Mouse (Mus musculus) embryo, embryonic 10.5 days (tissue): ENCODE results near the gene Emp2.

Source experiments
- DNase-seq: peaks from one replicate; pipeline ENCODE4 v3.0.0-alpha.2; 2015; ENCODE audit warnings: low spot score

Emp2 gene

DNA sequence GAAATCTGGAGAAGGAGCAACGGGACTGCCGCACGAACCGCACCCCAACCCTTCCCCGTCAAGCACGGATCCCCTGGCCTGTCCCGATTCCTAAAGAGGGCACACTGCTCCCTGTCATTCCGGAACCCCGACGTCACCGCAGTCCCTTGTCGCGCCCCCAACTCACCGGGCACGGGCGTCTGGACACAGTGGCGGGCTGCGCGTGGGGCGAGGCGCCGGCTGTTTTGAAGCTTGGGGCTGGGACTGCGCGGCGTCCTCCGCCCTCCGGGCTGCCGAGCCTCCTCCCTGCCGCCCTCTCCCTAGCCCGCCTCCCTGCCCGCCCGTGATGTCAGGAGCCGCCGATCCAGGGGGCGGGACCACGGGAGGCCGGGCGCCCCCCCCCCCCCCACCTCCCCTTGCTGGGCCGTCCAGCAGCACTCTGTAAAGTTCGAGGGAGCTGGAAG is at the start of gene Emp2:
Emp2 (minus strand) TSS at position 323 of the 443 bp plus-strand sequence.
- peak; percentile 64 for DNase-seq

DNA sequence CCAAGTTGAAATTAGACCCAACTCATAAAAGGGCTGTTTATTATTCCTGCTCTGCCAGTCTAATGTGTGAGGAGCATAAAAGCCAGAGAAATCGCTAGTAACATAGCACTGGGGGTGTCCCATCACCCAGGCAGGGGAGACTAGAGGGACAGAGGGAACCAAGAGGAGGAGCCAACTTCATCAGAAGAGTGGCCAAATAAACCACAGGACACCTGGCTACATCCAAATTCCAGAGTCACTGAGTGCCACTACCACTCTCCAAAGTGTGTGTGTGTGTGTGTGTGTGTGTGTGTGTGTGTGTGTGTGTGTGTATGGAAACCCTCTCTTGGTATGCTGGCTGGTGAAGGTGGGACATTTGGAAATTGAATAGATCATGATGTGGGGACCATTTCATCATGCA is 49.3 kb upstream of the Emp2 start:
- no peak for DNase-seq

DNA sequence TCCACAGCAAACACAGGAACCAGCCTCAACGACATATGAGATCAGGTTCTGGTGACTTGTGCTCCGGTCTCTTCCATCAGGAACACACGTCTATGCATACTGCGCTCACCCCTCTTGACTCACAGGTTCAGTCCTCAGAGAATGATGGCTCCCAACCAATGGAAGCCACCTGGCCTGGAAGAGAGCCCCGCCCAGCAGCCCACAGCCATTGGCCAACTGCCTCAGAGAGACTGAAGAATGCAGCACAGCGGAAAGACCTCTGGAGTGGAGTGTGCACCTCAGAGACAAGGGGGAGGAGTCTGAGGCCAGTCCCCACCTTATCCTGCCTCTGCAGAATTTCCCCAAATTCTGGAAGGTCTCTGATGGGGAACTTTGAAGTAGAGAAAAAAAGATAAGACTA is 45.5 kb upstream of the Emp2 start:
- no peak for DNase-seq

DNA sequence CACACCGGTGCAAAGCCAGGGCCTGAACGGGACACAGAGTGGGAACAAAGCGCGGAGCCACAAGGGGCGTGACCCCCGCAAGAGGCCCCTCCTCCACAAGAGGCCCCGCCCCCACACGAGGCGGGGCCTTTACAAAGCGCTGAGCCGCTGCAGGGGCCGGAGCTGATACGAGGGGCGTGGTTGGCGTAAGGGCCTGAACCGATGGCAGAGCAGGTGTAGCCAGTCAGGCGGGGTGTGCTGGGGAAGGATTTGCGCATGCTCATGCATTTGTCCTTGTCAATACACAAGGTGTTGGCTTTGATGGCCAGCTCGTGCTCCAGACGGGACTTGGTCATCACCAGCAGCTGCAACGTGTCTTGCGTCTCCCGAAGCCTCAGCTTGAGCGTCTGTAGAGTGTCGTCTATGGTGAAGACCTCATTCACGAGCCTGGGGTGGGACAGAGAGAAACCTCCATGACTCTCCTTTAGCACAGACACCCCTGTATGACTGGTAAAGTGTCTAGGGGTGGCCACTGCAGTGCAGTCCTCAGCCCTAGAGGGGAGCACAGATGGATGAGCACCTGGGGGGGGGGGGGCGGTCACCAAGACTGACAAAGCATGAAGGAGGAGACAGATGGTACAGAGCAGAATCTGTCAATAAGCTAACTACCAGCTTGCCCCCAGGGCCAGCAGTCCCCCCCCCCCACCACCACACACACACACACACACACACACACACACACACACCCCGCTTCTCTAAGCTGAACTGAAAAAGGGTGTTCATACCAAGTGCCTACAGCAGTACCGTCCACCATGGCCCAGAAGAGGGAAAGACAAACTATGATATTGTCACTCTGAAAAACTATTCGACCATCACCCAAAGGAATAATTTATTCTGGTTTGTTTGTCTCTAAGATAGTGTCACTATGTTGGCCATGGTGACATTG is 44.5 kb upstream of the Emp2 start:
- peak; percentile 91 for DNase-seq

DNA sequence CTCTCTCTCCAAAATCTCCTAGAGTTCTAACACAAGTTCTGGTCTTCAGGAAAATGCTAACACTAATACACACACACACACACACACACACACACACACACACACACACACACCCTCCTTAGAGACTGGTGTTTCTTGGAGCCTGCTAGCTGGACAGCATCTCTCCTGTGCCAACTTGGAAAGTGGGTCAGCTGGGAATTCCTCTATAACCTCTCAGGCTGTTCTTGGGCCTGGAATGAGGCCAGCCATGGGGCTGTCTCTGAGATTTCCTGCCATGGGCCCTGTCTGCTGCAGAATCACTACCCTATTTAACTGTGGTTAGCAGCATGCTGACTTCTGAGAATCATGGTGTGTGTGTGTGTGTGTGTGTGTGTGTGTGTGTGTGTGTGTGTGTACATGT is 41.2 kb upstream of the Emp2 start:
- DNase-seq = no peak

DNA sequence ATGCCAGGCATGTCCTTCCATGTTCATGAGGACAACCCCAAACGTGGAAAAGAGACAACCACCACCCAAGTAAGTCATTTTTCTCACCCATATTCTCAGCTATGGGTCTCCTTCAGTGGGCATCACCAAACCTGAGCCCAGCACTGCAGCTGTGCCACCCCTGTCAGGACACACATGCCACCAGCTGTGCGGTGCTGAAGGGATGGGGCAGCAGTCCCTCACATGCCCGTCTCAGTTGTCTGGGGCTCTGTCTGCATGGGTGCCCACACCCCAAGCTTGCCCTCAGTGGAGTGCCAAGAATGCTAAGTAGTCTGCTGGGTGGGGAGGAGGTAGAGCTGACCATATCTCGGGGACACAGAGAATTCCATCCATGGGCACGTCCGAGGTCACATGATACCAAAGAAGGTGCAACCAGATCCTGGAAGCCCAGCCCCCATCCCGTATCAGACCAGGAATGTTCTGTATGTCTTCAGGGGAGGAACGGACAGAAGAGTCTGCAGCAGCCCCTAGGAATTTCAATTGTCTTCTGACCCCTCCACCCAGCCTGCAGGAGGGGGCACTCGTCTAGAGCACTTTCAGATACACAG is 37.4 kb upstream of the Emp2 start:
- DNase-seq = no peak

DNA sequence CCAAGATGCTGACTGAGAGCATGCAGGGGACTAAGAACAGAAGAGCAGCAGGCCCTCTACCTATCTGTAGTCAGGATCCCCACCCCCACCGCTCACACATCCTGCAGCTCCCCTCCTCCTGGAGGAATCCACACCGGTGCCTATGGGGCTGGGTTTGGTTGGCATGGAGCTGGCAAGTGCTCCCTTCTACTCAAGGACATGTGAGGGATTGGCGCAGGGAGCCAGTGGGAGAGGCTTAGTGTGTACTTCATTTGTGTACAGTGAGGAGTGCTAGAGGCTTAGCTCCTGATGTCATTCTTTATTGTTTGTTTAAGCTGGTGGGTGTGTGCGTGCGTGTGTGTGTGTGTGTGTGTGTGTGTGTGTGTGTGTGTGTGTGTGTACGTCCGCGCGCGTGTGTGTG is 36.1 kb upstream of the Emp2 start:
- DNase-seq = no peak

DNA sequence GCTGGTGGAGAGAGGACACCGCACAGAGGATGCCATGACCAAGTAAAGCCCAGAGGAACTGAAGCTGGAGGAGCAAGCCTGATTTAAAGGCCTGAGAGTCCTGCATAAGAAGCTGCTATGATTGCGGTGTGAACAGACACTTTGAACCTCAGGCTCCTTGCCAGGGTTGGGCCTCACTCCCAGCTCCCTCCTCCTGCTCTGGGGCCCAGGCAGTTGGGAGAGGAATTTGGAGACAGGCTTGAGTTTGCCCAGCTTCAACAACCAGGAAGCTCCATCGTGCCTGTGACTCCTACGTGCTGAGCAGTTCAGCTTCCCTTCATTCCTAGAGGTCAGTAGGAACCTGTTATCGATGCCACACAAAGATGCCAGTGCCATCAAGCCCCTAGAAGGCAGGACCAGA is 35.7 kb upstream of the Emp2 start:
- DNase-seq = no peak

DNA sequence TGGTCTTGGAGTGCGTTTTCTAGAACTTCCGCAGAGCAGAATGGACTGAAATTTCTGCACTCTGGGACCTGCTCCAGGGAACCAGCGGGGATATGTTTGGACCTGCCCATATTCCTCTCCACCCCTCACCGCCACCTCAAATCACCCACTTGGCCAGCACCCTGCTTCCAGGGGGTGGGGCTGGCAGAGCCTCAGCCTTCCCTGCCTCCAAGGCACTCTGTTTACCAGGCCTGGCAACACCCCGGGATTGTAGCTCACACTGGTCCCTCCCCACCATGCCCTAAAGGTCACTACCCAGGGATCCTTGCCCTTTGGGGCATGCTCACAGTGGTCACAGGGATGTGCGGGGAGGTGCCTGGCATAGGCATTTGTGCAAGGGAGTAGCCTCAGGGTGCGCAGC is 33.8 kb upstream of the Emp2 start:
- DNase-seq = no peak

DNA sequence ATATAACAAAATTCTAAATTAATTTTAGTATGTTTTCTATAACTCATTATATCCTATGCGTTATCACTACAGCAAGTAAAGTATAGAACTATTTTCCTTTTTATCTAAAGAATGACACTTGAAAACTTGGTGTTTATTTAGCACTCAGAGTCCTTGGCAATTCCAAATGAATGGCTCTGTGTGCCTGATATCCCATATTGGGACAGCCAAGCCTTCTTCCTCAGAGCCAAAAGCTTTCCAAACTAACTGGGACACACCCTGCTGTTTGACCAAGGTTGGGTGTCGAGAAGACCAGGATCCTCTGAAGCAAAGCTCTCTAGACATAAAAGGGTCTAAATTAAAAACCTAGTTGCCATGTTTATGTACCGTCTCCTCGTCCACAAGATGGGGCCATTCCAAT is 27.3 kb upstream of the Emp2 start:
- no peak for DNase-seq

DNA sequence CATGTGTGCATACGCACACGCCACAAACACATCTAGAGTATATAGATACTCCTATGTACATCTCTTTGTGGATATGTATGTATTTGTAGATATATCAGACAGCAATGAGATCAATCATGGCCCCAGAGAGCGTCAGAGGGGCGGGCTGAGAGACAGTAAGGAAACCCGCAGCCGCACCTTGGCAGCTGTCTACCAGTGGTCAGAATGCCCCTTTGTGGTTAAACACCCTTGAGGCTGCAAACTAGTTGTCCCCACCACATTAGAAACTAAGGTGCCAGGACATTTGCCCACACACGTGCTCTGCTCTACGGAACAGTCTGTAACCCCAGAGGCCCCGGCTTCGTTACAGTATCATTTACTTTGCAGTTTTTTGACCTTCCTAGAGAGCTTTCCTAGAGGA is 26.2 kb upstream of the Emp2 start:
- DNase-seq = no peak

DNA sequence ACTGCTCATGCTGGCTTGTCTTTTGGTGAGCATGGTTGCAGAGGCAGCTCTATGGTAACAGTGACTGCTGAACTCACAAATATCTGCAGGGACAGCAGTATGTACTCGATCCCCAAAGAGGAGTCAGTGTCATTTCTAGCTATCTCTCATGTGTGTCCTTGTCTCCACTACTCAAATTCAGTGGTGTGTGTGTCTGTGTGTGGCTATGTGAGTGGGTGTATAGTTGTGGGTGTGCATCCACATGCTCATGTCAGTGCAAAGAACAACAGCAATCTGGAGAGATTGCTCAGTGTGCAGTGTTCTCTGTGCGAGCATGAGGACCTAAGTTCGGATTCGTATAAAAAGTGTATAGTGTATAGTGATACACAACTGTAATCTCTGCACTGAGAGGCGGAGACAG is 24.8 kb upstream of the Emp2 start:
- no peak for DNase-seq

DNA sequence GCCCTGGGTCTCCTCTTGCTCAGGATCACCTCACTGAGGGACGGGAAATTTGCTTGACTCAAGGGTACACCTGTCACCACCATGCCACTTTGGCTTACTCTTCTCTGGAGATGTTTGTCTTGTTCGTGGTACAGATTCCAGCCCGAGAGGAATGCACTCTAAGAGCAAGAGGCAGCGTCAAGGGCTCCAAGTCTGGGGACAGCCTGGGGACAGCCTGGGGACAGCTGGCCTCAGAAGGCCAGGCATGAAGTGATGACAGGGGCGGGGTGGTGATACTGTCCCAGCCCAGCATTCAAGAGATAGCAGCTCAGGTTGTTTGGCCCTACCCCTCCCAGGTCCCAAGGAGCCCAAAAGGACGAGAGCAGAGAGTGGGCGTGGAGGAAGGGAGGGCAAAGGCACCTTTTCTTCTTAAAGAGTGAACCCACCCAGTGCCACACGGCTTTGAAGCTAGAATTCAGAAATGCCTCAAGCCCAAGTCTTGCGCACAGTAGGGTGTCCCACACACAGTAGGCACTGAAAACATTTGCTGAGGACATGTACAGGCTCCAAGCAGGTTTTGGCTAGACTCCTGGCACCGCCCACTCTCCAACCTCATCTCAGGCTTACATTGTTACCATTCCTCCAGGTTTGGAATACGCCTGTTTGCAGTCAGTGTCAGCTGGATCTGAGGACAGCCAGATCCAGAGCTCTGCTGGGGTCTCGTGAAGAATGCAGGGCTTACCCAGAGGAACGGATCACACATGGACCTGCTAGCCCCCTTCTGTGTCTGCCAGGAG is 23.8 kb upstream of the Emp2 start:
- DNase-seq = no peak

DNA sequence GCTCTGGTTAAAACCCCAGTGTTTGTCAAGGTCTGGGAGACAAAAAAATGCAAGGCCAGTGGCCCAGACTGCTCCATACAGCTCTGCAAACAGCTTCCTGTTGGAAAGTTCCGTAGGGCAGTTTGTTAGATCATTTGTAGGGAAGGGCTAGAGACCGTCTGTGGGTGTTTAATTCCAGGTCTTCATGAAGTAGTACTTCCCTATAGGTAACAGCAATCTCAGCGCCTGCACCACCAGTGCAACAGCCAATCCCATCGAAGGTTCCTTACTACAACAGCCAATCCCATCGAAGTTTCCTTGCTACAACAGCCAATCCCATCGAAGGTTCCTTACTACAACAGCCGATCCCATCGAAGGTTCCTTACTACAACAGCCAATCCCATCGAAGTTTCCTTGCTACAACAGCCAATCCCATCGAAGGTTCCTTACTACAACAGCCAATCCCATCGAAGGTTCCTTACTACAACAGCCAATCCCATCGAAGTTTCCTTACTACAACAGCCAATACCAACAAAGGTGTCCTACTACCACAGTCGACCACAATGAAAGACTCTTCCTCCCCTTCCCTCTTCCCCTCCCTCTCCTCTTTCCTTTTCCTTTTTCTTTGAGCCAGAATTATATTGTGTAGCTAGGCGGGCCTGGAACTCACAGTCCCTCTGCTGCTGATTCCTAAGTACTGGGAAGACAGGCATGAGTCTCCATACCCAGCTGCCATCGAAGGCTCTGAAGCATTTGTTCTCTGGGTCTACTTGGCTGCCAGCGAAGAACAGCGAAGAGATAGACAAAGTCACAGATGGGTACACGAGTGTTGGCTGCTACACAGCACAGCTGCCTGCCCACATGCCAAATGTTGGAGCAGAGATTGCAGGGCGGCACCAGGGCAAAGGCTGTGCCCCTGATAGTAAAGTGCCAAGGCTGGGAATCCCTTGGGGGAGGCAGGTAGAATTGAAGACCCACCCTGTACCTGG is 23.0 kb upstream of the Emp2 start:
- no peak for DNase-seq

DNA sequence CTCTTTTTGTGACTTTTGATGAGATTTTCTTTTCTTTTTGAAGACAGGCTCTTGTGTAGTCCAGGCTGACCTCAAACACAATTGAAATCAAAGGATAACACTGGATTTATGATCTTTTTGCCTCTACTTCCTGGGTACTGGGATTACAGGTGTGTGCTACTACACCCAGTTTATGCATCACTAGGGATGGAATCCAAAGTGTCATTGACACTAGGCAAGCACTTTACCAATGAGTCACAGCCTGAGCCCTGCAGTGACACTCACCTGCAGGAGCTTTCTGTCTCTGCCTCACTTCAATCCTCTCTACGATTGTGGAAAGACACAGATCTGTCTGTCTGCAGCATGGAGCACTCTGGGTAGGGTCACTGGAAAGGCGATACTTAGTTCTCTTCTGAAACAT is 22.2 kb upstream of the Emp2 start:
- no peak for DNase-seq

DNA sequence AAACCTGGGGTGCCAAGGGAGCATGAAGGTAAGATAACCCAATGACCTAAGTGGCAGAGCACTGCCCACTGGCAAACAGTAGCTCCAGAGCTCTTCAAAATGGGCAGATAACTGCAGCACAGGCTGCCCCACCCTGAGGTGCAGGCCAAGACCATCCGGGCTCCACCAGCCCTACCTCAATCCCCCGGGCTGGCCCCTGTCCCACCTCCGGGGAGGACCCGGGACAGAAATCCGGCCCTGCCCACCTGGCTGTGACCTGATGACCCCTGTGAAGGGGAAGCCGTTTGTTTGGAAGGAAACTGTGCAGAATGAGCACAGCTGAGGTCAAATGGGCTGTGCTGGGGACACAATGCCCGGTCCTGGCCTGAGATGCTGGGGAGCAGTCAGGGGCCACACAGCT is 19.0 kb upstream of the Emp2 start:
- no peak for DNase-seq

DNA sequence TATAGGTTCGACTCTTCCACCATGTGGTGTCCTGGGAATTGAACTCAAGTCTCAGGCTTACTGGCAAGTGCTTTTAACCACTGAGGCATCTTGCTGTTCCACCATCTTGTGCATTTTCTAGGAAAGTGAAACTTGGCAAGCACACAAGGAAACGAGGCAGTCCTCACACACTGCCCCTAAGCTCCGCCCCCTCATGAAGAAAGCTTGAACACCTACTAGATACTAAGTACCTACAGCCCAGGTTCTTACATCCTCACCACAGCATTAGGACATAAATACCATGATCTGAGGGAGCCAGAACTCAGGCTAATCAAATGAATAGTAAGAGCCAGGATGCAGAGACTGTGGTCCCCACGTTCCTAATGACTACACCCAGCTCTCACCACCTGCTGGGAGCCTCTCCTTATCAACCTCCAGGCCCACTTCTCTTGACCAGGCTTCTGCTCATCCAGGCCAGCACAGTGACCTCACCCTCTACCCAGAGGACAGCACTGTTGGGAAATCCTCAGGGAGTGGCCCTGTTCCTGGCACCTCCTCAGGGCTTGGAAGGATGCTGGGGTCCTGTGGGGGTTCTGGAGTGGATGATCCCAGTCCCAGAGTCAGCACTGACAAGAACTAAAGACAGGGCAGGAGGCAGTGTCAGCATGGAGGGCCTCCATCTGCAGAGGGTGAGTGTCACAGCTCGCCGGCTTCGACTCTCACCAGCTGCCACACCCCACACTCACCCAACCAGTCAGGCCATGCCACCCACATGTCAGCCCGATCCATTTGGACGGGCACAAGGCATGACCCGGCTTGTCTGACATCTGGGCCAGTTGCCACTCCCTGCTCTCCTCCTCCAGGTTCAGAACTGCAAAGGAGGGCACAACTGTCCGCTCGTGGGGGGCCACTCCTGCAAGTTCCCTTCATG is 17.1 kb upstream of the Emp2 start:
- DNase-seq = no peak

DNA sequence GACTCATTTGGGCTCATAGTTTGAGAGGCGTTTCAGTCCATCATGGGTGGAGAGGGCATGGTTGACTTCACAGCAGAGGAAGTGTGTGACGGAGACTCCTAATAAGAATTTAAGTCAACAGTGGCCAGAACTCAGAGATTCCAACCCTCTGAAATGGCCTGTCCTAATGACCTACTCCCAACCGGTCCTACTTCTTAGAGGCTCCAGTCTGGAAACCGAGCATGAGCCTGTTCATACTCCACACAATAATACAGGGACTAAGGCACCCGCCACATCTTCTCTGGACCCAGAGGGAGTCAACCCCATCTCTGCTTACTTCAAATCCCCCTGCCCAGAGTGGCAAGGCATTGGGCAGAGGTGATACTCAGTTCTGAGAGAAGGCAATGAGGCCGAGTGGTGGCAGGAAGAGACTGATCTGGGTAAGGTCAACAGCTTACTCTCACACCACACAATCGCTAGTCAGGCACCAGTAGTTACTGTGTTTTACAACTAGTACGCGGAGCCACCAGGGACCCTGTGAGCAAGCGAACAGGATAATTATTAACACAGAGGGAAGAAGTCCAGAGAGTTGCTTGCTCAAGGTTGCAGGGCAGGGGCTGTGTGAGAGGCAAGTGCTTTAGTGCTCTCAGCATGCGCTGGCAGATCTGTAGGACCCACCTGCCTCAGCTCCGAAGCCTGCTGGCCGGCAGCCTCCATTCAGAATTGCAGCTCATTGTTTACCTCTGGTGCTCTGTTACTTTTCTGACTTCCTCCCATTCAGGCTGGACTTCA is 14.0 kb upstream of the Emp2 start:
- no peak for DNase-seq

DNA sequence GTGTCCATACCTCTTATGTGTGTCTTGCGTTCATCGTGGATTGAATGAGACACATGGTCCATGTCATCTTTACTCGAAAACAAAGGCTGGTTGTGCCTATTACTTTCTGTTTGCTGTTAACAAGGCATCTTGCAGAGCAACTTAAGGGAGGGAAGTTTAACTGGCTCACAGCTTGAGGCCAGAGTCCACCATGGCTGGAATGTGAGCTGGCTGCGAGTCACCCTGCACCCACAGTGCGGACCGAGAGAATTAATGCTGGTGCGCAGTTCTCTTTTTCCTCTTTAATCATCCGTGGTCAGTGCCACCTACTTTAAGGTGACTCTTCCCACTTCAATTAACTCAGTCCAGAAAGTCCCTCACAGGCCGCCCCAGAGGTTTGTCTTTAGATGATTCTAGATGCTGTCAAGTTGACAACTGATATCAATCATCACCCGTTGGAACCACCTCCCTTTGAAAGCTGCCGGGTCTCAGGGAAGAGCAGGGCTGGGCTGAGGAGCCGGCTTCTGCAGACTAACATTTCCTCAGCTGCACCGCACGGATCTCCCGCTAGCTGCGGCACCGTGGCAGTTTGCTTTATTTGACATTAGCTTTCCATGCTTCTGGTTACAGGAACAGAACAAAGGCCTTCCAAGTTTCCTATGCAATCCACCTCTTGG is 6.3 kb upstream of the Emp2 start:
- DNase-seq = no peak
